Mouse (Mus musculus) kidney, postnatal 14 days (tissue): ENCODE measurements around the gene Cdnf.

Experiments
- DNase-seq: peaks from one replicate; pipeline ENCODE4 v3.0.0; 2022; ENCODE audit warnings: mixed read lengths

Cdnf gene

GRCm38 (mm10) chr2:3512552-3513454 lies at the start of gene Cdnf, which contains the start of the genes Gm45902 and Hspa14:
TSS of gene Cdnf (plus strand) at chr2:3513030.
TSS of gene Gm45902 (minus strand) at chr2:3512790.
TSS of gene Hspa14 (minus strand) at chr2:3512814.
- peak; percentile 98 for DNase-seq

DNA sequence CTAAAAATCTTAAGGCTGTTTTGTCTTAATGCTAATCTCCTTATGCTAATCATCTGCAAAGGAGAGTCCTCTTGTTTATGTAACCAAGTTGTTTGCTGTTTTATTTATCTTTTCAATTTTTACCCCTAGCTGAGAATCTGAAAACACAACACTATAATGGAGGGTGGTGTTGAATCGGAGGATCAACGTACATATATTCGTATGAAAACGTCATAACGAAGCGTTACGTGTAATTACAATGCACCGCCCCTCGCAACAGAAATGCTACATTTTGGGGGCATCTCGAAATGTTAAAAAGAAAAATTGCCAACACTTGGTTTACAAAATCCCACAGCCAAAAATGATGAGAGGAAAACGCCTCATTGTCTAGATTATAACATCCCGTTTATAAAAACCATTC lies 38.9 kb upstream of the Cdnf start:
- DNase-seq, result no peak

DNA sequence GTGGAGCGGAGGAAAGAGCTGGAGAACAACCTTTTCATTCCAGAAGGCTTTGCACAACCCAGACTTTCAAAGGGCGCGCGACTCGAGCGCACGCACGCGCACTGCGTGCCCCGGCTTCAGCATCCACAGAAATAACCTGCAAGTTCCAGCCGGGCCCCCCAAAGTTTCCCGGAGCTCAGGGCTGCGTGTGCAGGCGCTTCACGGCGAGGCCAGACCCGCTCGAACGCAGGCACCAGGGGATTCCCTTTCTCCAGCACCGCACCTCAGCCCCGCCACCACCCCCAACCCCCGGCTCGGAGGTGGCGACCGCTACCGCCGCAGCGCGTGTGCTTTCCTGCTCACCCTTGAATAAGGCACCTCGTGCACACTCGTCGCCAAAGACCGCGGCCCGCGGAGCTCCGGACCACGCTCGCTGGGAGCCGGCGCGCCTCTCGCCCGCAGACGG lies 38.4 kb upstream of the Cdnf start:
- DNase-seq, result peak; percentile 62

DNA sequence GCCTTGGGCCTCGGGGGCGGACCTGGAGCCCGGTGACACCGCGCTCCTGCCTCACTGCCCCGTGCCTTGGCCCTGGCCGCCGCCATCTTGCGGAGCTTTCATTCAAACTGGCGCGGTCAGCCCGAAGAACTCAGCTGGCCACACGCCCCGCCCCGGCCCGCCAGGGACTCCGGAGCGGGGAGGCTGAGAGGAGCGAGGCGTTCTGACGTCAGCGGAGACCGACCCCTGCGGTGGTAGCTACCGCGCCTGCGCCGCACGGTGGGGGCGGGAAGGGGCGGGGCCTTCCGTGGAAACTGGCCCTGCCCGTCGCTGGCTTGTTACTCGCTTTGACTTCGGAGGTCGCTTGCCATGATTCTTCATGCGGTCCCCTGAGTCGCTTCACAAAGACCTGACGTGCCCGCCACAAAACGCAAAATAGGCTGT lies 38.0 kb upstream of the Cdnf start, which contains the start of gene Suv39h2:
Gene Suv39h2, minus strand, starts transcription at position 171 of the 423 bp plus-strand sequence.
- DNase-seq, result peak; percentile 98

GRCm38 (mm10) chr2:3475746-3476251 lies 37.0 kb upstream of the Cdnf start:
- DNase-seq, result no peak

DNA sequence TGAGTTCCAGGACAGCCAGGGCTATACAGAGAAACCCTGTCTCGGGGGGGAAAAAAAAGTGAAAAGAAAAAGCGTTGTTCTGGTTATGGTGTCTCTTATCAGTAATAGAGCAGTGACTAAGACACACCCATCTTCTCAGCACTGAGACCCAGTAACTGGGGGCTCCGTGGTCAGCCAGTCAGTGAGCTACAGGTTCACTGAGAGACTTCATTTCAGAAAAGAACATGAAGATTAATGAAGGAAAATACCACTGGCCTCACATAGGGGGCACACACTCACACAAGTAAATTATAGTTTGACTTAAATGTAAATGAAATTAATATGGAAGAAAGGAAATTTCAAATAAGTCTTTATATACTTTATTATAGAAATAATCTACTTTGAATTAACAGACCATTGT lies 32.6 kb upstream of the Cdnf start:
- no peak for DNase-seq

GRCm38 (mm10) chr2:3489816-3490215 lies 23.0 kb upstream of the Cdnf start:
- no peak for DNase-seq

GRCm38 (mm10) chr2:3493833-3494409 lies 18.9 kb upstream of the Cdnf start:
- no peak for DNase-seq

DNA sequence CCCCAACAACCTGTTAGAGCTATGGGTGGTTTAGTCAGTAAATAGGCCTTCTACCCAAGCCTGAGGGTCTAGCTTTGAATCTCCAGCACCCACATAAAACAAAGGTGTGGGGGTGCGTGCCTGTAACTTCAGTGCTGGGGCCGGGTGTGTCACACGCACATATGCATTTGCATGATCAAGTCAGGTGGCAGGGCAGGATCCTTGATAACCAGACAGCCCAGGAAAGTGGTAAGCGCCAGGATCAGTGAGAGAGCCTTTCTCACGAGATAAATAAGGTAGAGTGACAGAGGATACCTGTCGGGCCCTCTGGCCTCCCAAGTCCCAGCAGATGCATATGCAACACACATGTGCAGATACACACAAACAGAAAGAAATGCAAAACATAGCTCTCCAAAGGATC lies 13.3 kb upstream of the Cdnf start:
- no peak for DNase-seq

- no peak for DNase-seq
These were observed 11.9 kb upstream of the Cdnf start for GRCm38 (mm10) chr2:3500886-3501285.

GRCm38 (mm10) chr2:3512076-3512475 lies 754 bp upstream of the Cdnf start:
- peak; percentile 17 for DNase-seq

- no peak for DNase-seq
These were observed 9.7 kb downstream of the Cdnf start for GRCm38 (mm10) chr2:3522558-3522957.

- DNase-seq, result no peak
These were observed 13.5 kb downstream of the Cdnf start for GRCm38 (mm10) chr2:3526288-3526687.

GRCm38 (mm10) chr2:3541307-3542079 lies 28.7 kb downstream of the Cdnf start:
- DNase-seq, result no peak

GRCm38 (mm10) chr2:3546055-3546454 lies 33.2 kb downstream of the Cdnf start:
- no peak for DNase-seq

GRCm38 (mm10) chr2:3546588-3546987 lies 33.8 kb downstream of the Cdnf start:
- peak; percentile 72 for DNase-seq

DNA sequence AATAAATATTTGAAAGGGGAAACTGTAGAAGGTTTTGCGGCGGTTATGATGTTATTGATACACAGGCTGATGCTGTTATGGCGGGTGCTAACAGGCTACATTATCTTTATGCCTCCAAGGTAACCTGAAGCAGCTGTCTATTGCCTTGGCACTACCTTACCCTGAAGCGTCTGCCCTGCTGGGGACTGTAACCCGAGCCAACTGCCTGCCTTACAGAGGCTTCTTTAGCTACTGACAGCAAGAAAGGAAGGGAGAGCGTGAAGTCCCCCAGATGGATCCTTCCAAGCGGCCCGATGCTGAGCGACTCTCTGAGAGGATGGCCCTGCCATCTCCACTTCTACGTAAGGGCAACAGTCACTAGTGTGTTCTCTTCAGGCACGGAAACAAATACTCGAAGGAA lies 57.4 kb downstream of the Cdnf start, which contains the start of gene Fam107b:
Gene Fam107b, plus strand, starts transcription at position 303 of the 400 bp plus-strand sequence.
- DNase-seq, result no peak

- DNase-seq, result no peak
These were observed 57.8 kb downstream of the Cdnf start for GRCm38 (mm10) chr2:3570606-3571005.

DNA sequence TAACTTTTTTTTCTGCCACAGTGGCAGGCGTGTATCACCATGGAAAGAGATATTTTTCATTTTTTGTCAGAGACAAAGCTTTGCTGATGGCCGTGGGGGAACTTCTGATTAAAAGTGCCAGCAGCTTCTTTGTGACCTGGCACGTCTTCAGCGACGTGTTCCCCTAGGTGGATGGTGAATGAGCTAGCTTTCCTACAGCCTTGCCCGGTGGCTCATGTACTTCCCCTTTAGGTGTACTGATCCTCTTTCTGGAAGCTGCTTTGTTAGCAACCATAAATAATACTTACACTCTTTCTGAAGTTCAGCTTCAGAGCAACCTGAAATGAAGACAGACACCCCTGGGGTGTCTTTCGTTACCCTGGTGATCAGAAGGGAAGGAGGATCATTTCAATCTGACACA lies 61.1 kb downstream of the Cdnf start:
- no peak for DNase-seq

DNA sequence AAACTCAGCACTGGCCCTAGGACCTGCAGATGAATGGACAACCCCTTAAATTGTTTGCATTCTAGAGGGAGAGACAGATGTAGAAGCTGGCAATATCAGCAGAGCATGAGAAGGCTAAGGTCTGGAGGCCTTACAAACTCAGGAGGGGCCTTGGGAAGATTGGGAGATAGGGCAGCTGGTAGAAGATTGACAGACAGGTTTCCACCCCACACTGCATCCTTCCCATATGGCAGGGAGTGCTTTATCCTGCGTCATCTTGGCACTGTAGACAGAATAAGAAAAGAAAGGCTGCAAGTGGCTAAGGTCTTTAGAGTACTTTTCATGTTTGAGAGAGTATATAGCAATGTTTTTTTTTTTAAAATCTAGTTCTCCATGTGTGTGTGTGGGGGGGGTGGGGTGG lies 62.3 kb downstream of the Cdnf start:
- DNase-seq, result no peak
